Mouse (Mus musculus): Measurements from ENCODE around the gene Zfp423. TPM values are rescaled to one million over a fixed set of nuclear protein-coding genes. Genes with fewer than 3 reads are reported as not detected.

Zfp423 gene
- 0.98 and 1.5 TPM in 2 replicates for polyA plus RNA-seq (2015; fragmentation: Nextera tagmentation; extraction: Ambion mirVana)

GRCm38 (mm10) chr8:87959320-87959920 lies at the start of gene Zfp423:
Gene Zfp423, minus strand, starts transcription at chr8:87959595.
- no peak for DNase-seq (ENCODE audit: low spot score)

- no peak for DNase-seq (ENCODE audit: low spot score)
Measured at GRCm38 (mm10) chr8:88006811-88007210, 47.4 kb upstream of the Zfp423 start.

- DNase-seq (ENCODE audit: low spot score), result no peak
Measured at GRCm38 (mm10) chr8:87984778-87985177, 25.4 kb upstream of the Zfp423 start.

GRCm38 (mm10) chr8:87984032-87984431 lies 24.6 kb upstream of the Zfp423 start:
- DNase-seq (ENCODE audit: low spot score), result no peak

- DNase-seq (ENCODE audit: low spot score), result no peak
Measured at GRCm38 (mm10) chr8:87982936-87983335, 23.5 kb upstream of the Zfp423 start.

- DNase-seq (ENCODE audit: low spot score), result no peak
Measured at GRCm38 (mm10) chr8:87975466-87975809, 16.0 kb upstream of the Zfp423 start.

- no peak for DNase-seq (ENCODE audit: low spot score)
Measured at GRCm38 (mm10) chr8:87974759-87975465, 15.5 kb upstream of the Zfp423 start.

- no peak for DNase-seq (ENCODE audit: low spot score)
Measured at GRCm38 (mm10) chr8:87974122-87974758, 14.8 kb upstream of the Zfp423 start.

GRCm38 (mm10) chr8:87967866-87968620 lies 8.6 kb upstream of the Zfp423 start:
- no peak for DNase-seq (ENCODE audit: low spot score)

- no peak for DNase-seq (ENCODE audit: low spot score)
Measured at GRCm38 (mm10) chr8:87967057-87967820, 7.8 kb upstream of the Zfp423 start.

GRCm38 (mm10) chr8:87962514-87963225 lies 3.3 kb upstream of the Zfp423 start:
- no peak for DNase-seq (ENCODE audit: low spot score)

- no peak for DNase-seq (ENCODE audit: low spot score)
Measured at GRCm38 (mm10) chr8:87961680-87962513, 2.5 kb upstream of the Zfp423 start.

- DNase-seq (ENCODE audit: low spot score), result no peak
Measured at GRCm38 (mm10) chr8:87961108-87961507, 1.7 kb upstream of the Zfp423 start.

GRCm38 (mm10) chr8:87960061-87960749 lies 810 bp upstream of the Zfp423 start:
- DNase-seq (ENCODE audit: low spot score), result no peak

GRCm38 (mm10) chr8:87958451-87959319 lies 710 bp downstream of the Zfp423 start:
- DNase-seq (ENCODE audit: low spot score), result no peak

- DNase-seq (ENCODE audit: low spot score), result no peak
Measured at GRCm38 (mm10) chr8:87957871-87958450, 1.4 kb downstream of the Zfp423 start.

GRCm38 (mm10) chr8:87956001-87956400 lies 3.4 kb downstream of the Zfp423 start:
- no peak for DNase-seq (ENCODE audit: low spot score)

GRCm38 (mm10) chr8:87953473-87953872 lies 5.9 kb downstream of the Zfp423 start:
- DNase-seq (ENCODE audit: low spot score), result no peak

All from thymus, postnatal 0 days (tissue).